Mouse (Mus musculus): ENCODE measurements around the gene Antxr2.

Antxr2 gene

GRCm38 (mm10) chr5:97913901-97914300, 116.9 kb downstream of the Antxr2 start:
- DNase-seq (ENCODE audit: low spot score in 2 of 2), result no peak

GRCm38 (mm10) chr5:97907482-97907881, 123.4 kb downstream of the Antxr2 start:
- no peak for DNase-seq (ENCODE audit: low spot score in 2 of 2)

- DNase-seq (ENCODE audit: low spot score in 2 of 2), result no peak
These were observed 124.1 kb downstream of the Antxr2 start for GRCm38 (mm10) chr5:97906537-97907266.

- DNase-seq (ENCODE audit: low spot score in 2 of 2), result no peak
These were observed 125.0 kb downstream of the Antxr2 start for GRCm38 (mm10) chr5:97905856-97906255.

- DNase-seq (ENCODE audit: low spot score in 2 of 2), result no peak
These were observed 129.7 kb downstream of the Antxr2 start for GRCm38 (mm10) chr5:97901096-97901495.

- no peak for DNase-seq (ENCODE audit: low spot score in 2 of 2)
These were observed 131.5 kb downstream of the Antxr2 start for GRCm38 (mm10) chr5:97899321-97899720.

- no peak for DNase-seq (ENCODE audit: low spot score in 2 of 2)
These were observed 145.4 kb downstream of the Antxr2 start for GRCm38 (mm10) chr5:97885427-97885826.

- no peak for DNase-seq (ENCODE audit: low spot score in 2 of 2)
These were observed 146.7 kb downstream of the Antxr2 start for GRCm38 (mm10) chr5:97884110-97884509.

GRCm38 (mm10) chr5:97881421-97881820, 149.4 kb downstream of the Antxr2 start:
- no peak for DNase-seq (ENCODE audit: low spot score in 2 of 2)

GRCm38 (mm10) chr5:97880115-97880514, 150.7 kb downstream of the Antxr2 start:
- DNase-seq (ENCODE audit: low spot score in 2 of 2), result no peak

- no peak for DNase-seq (ENCODE audit: low spot score in 2 of 2)
These were observed 152.0 kb downstream of the Antxr2 start for GRCm38 (mm10) chr5:97878871-97879270.

- DNase-seq (ENCODE audit: low spot score in 2 of 2), result no peak
These were observed 152.5 kb downstream of the Antxr2 start for GRCm38 (mm10) chr5:97878215-97878794.

- no peak for DNase-seq (ENCODE audit: low spot score in 2 of 2)
These were observed 153.9 kb downstream of the Antxr2 start for GRCm38 (mm10) chr5:97876895-97877294.

- DNase-seq (ENCODE audit: low spot score in 2 of 2), result no peak
These were observed 162.9 kb downstream of the Antxr2 start for GRCm38 (mm10) chr5:97867921-97868320.

GRCm38 (mm10) chr5:97866975-97867374, 163.9 kb downstream of the Antxr2 start:
- DNase-seq (ENCODE audit: low spot score in 2 of 2), result no peak

- no peak for DNase-seq (ENCODE audit: low spot score in 2 of 2)
These were observed 173.7 kb downstream of the Antxr2 start for GRCm38 (mm10) chr5:97857101-97857500.

GRCm38 (mm10) chr5:97851981-97852748, 178.7 kb downstream of the Antxr2 start:
- no peak for DNase-seq (ENCODE audit: low spot score in 2 of 2)

- no peak for DNase-seq (ENCODE audit: low spot score in 2 of 2)
These were observed 183.5 kb downstream of the Antxr2 start for GRCm38 (mm10) chr5:97847204-97847895.

- no peak for DNase-seq (ENCODE audit: low spot score in 2 of 2)
These were observed 184.3 kb downstream of the Antxr2 start for GRCm38 (mm10) chr5:97846503-97846902.

GRCm38 (mm10) chr5:97842016-97842415, 188.8 kb downstream of the Antxr2 start:
- DNase-seq (ENCODE audit: low spot score in 2 of 2), result no peak

- no peak for DNase-seq (ENCODE audit: low spot score in 2 of 2)
These were observed 190.9 kb downstream of the Antxr2 start for GRCm38 (mm10) chr5:97839924-97840279.

GRCm38 (mm10) chr5:97839271-97839923, 191.4 kb downstream of the Antxr2 start:
- no peak for DNase-seq (ENCODE audit: low spot score in 2 of 2)

Data from spleen, postnatal 14 days (tissue).